Mouse (Mus musculus) embryonic facial prominence, embryonic 10.5 days (tissue): ENCODE data around the gene Gm26938. TPM values are rescaled to one million over a fixed set of nuclear protein-coding genes. Genes with fewer than 3 reads are reported as not detected.

Experiments
- DNase-seq: peaks from one replicate; pipeline ENCODE4 v3.0.0-alpha.2; 2017; ENCODE audit warnings: low spot score
- H3K27ac ChIP-seq: fragments of 300-500 bp; sonication (generic); replicated peaks from 2 replicates; pipeline ENCODE4 v1.5.1; 2016; ENCODE audit warnings: mild to moderate bottlenecking
- H3K27me3 ChIP-seq: fragments of 300-500 bp; sonication (generic); replicated peaks from 2 replicates; pipeline ENCODE4 v1.6.1; 2016; ENCODE audit warnings: low read depth, mild to moderate bottlenecking; ENCODE audit not compliant: poor library complexity, severe bottlenecking
- H3K36me3 ChIP-seq: fragments of 300-500 bp; sonication (generic); replicated peaks from 2 replicates; pipeline ENCODE4 v1.6.1; 2016; ENCODE audit warnings: mild to moderate bottlenecking, moderate library complexity
- H3K4me1 ChIP-seq: fragments of 300-500 bp; sonication (generic); 2 replicates; pipeline ENCODE4 v1.6.1; 2016
- H3K4me3 ChIP-seq: fragments of 300-500 bp; sonication (generic); 2 replicates; pipeline ENCODE4 v1.5.1; 2016; ENCODE audit warnings: mild to moderate bottlenecking, moderate library complexity
- H3K9me3 ChIP-seq: fragments of 300-500 bp; sonication (generic); 2 replicates; pipeline ENCODE4 v1.6.1; 2016; ENCODE audit warnings: mild to moderate bottlenecking
- WGBS: fragments of 180-500 bp; shearing (Covaris S2); methylation state at CpG from one replicate; pipeline ENCODE4 v1.1.7; 2016; 5-methylcytosine and 5-hydroxymethylcytosine counted together
- microRNA-seq: library from miRNA; unstranded; fragments of <30 nt; microRNA quantifications from one replicate; pipeline ENCODE4, GENCODE M21; 2017
- polyA plus RNA-seq: library from polyadenylated mRNA; unstranded; fragments of >200 nt; fragmentation: Nextera tagmentation; extraction: Ambion mirVana; gene quantifications from 2 replicates; pipeline ENCODE4 v1.2.1, GENCODE M21; 2016

Gm26938 gene
- polyA plus RNA-seq, 1 experiment from 2014 or later = not detected

DNA sequence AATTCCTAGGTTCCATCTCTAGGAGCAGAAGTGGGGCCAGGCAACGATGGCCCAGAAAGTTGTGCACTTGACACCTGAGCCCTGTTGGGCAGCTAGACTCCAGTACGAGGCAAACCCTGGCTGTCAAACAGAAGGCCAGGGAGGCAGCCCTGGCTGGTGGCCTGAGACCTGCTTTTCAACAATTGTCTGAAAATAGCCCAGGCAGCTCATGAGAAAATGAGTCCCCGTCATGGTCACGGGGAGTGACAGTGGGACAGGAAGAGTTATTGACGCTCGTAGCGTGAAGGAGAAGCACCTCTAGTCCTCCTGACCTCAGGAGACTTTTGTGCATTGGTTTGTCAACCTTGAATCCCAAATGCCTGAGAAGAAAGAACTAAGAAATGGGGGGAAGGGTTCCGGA is 44.8 kb downstream of the Gm26938 start:
- Histone ChIP-seq H3K36me3 (no peaks in the 10 kb centered on the region), H3K27ac (no peak overlapping the region), H3K4me3 (no peak overlapping the region), H3K4me1 (no peaks in the 10 kb centered on the region), H3K27me3 (no peaks in the 10 kb centered on the region), H3K9me3 (no peaks in the 10 kb centered on the region)
- no peak for DNase-seq
- WGBS = 83% methylated on average over 8 of the region's 8 CpGs

- Histone ChIP-seq H3K4me3 (no peak overlapping the region), H3K27me3 (no peaks in the 10 kb centered on the region), H3K27ac (no peak overlapping the region), H3K9me3 (no peaks in the 10 kb centered on the region), H3K4me1 (peaks cover 15% of the 10 kb centered on the region), H3K36me3 (peaks cover 24% of the 10 kb centered on the region)
- DNase-seq = no peak
- WGBS = 83% methylated on average over 5 of the region's 5 CpGs
Measured at GRCm38 (mm10) chr5:139776966-139777365, 49.2 kb downstream of the Gm26938 start.

GRCm38 (mm10) chr5:139775216-139775926 is 50.8 kb downstream of the Gm26938 start, which contains the start of gene Ints1:
Gene Ints1, minus strand, starts transcription at chr5:139775674.
- Histone ChIP-seq H3K4me3 (peak within 1 kb of the TSS; percentile 100), H3K4me1 (peaks cover 15% of the 10 kb centered on the region), H3K9me3 (no peaks in the 10 kb centered on the region), H3K27me3 (no peaks in the 10 kb centered on the region), H3K36me3 (peaks cover 40% of the 10 kb centered on the region), H3K27ac (peak within 1 kb of the TSS; percentile 85)
- DNase-seq = peak; percentile 95
- under 1% methylated on average over 55 of the region's 55 CpGs for whole genome bisulfite sequencing

DNA sequence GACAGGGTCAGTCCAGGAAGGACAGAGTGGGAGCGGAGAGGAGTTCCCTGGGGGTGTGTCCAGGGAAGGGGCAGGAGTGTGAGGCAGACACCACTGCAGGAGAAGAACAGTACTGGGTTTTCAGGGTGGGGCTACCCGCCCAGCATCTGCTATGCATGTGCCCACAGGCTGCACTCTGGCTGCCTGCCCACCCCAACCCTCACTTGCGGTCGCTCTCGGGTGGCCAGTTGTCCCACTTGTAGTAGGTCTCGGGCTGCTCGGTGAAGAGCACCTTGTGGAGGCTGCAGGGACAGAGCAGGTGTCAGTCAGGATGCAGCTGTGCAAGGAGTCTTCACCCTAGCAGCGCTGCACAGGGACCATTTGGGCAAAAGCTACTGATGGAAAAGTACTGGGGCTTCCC is 58.0 kb downstream of the Gm26938 start:
- Histone ChIP-seq H3K4me1 (no peaks in the 10 kb centered on the region), H3K27ac (no peak overlapping the region), H3K36me3 (peaks cover 100% of the 10 kb centered on the region), H3K4me3 (no peak overlapping the region), H3K27me3 (no peaks in the 10 kb centered on the region), H3K9me3 (no peaks in the 10 kb centered on the region)
- WGBS = 92% methylated on average over 8 of the region's 8 CpGs
- no peak for DNase-seq

- WGBS = 78% methylated on average over 11 of the region's 11 CpGs
- Histone ChIP-seq H3K4me1 (no peaks in the 10 kb centered on the region), H3K27me3 (no peaks in the 10 kb centered on the region), H3K27ac (no peak overlapping the region; the same call in 1 of the 2 replicates), H3K9me3 (no peaks in the 10 kb centered on the region), H3K36me3 (peaks cover 100% of the 10 kb centered on the region), H3K4me3 (no peak overlapping the region)
- DNase-seq = peak; percentile 52
Measured at GRCm38 (mm10) chr5:139764296-139764695, 61.9 kb downstream of the Gm26938 start.

GRCm38 (mm10) chr5:139758096-139758495 is 68.1 kb downstream of the Gm26938 start:
- no peaks in the 10 kb centered on the region for H3K4me1 ChIP-seq

More at GRCm38 (mm10) chr5:139758096-139758495, 68.1 kb downstream of the Gm26938 start:
- Histone ChIP-seq H3K9me3 (no peaks in the 10 kb centered on the region), H3K27ac (no peak overlapping the region), H3K4me3 (no peak overlapping the region), H3K27me3 (no peaks in the 10 kb centered on the region), H3K36me3 (peaks cover 100% of the 10 kb centered on the region)
- WGBS = 87% methylated on average over 16 of the region's 16 CpGs
- no peak for DNase-seq

Small RNAs within 50 kb of the gene (microRNA-seq; reads per million reads assigned to microRNA genes)
- gene Mir7037 = not detected

Other genes with a start within 250 kb of the Gm26938 start
- 8.6 and 10.5 TPM in 2 replicates for gene Micall2, start 90.1 kb downstream of the Gm26938 start, polyA plus RNA-seq
- 42.6 and 44.4 TPM in 2 replicates for gene Ints1, start 50.7 kb downstream of the Gm26938 start, polyA plus RNA-seq
- gene Mafk, start 34.9 kb downstream of the Gm26938 start, polyA plus RNA-seq = 9.2 and 10.5 TPM in 2 replicates
- 3.5 and 4.3 TPM in 2 replicates for gene Tmem184a, start 6.5 kb downstream of the Gm26938 start, polyA plus RNA-seq
- 91.9 and 95.0 TPM in 2 replicates for gene Psmg3, start 478 bp upstream of the Gm26938 start, polyA plus RNA-seq
- 0.12 and 0.40 TPM in 2 replicates for gene Elfn1, start 81.5 kb upstream of the Gm26938 start, polyA plus RNA-seq